Mouse (Mus musculus) heart, embryonic 11.5 days (tissue): ENCODE results near the gene Foxj3. TPM values are rescaled to one million over a fixed set of nuclear protein-coding genes. Genes with fewer than 3 reads are reported as not detected.

Experiments used
- ATAC-seq: fragments of 200-750 bp; cut with Nextera tagmentation; replicated peaks from 2 replicates; pipeline ENCODE4 v1.8.0; 2017; ENCODE audit warnings: moderate library complexity; ENCODE audit not compliant: insufficient number of reproducible peaks, low FRiP score, low TSS enrichment
- H3K27ac ChIP-seq: fragments of 300-500 bp; sonication (generic); 2 replicates; pipeline ENCODE4 v1.5.1; 2014; ENCODE audit warnings: mild to moderate bottlenecking, low read depth, low read length
- H3K27me3 ChIP-seq: fragments of 300-500 bp; sonication (generic); 2 replicates; pipeline ENCODE4 v1.6.1; 2014; ENCODE audit warnings: mild to moderate bottlenecking, low read length, mixed read lengths; ENCODE audit not compliant: control insufficient read depth, insufficient read depth
- H3K36me3 ChIP-seq: fragments of 300-500 bp; sonication (generic); 2 replicates; pipeline ENCODE4 v1.6.1; 2014; ENCODE audit warnings: mild to moderate bottlenecking, low read length, moderate library complexity, mixed read lengths; ENCODE audit not compliant: control insufficient read depth, insufficient read depth
- H3K4me1 ChIP-seq: fragments of 300-500 bp; sonication (generic); 2 replicates; pipeline ENCODE4 v1.6.1; 2014; ENCODE audit warnings: low read length; ENCODE audit not compliant: control insufficient read depth, insufficient read depth
- H3K4me2 ChIP-seq: fragments of 300-500 bp; sonication (generic); 2 replicates; pipeline ENCODE4 v1.6.1; 2014; ENCODE audit warnings: mild to moderate bottlenecking, moderate library complexity
- H3K4me3 ChIP-seq: fragments of 300-500 bp; sonication (generic); 2 replicates; pipeline ENCODE4 v1.5.1; 2014; ENCODE audit warnings: low read depth, low read length
- H3K9ac ChIP-seq: fragments of 300-500 bp; sonication (generic); 2 replicates; pipeline ENCODE4 v1.6.1; 2014; ENCODE audit warnings: mild to moderate bottlenecking, low read depth, low read length, moderate library complexity
- H3K9me3 ChIP-seq: fragments of 300-500 bp; sonication (generic); replicated peaks from 2 replicates; pipeline ENCODE4 v1.6.1; 2016; ENCODE audit warnings: low read length; ENCODE audit not compliant: control insufficient read depth
- WGBS: fragments of 180-500 bp; shearing (Covaris S2); extraction: QIAGEN DNeasy Blood & Tissue Kit; methylation state at CpG from one replicate; pipeline ENCODE4 v1.1.7; 2014; ENCODE audit not compliant: insufficient replicate concordance; 5-methylcytosine and 5-hydroxymethylcytosine counted together
- polyA plus RNA-seq: library from polyadenylated mRNA; unstranded; fragments of >200 nt; fragmentation: Nextera tagmentation; extraction: Ambion mirVana; gene quantifications from 2 replicates; pipeline ENCODE4 v1.2.1, GENCODE M21; 2014

The Foxj3 gene
- polyA plus RNA-seq, 1 experiment from 2014 or later = 19.3 TPM

GRCm38 (mm10) chr4:119668185-119668584, 131.4 kb downstream of the Foxj3 start:
- Histone ChIP-seq H3K4me2 (no peak overlapping the region), H3K4me1 (peaks cover 19% of the 10 kb centered on the region), H3K27ac (no peak overlapping the region), H3K9ac (no peak overlapping the region), H3K27me3 (no peaks in the 10 kb centered on the region), H3K4me3 (no peak overlapping the region), H3K36me3 (no peaks in the 10 kb centered on the region), H3K9me3 (no peaks in the 10 kb centered on the region)
- WGBS = 81% methylated on average over 3 of the region's 3 CpGs
- no peak for ATAC-seq

- no peaks in the 10 kb centered on the region for H3K27me3 ChIP-seq
- no peak overlapping the region for H3K27ac ChIP-seq
- no peak overlapping the region for H3K4me2 ChIP-seq
- no peaks in the 10 kb centered on the region for H3K9me3 ChIP-seq
- no peaks in the 10 kb centered on the region for H3K36me3 ChIP-seq
- ATAC-seq = no peak
- no peak overlapping the region for H3K9ac ChIP-seq
- 70% methylated on average over 4 of the region's 4 CpGs for WGBS
- H3K4me3 ChIP-seq = no peak overlapping the region
- H3K4me1 ChIP-seq = peaks cover 17% of the 10 kb centered on the region
Observed at GRCm38 (mm10) chr4:119668596-119668995, 131.8 kb downstream of the Foxj3 start.

GRCm38 (mm10) chr4:119669356-119670209, 132.8 kb downstream of the Foxj3 start:
- Histone ChIP-seq H3K36me3 (no peaks in the 10 kb centered on the region), H3K27me3 (no peaks in the 10 kb centered on the region), H3K9ac (no peak overlapping the region), H3K4me2 (no peak overlapping the region), H3K27ac (no peak overlapping the region), H3K4me1 (peaks cover 17% of the 10 kb centered on the region), H3K9me3 (no peaks in the 10 kb centered on the region), H3K4me3 (no peak overlapping the region)
- WGBS = 74% methylated on average over 10 of the region's 10 CpGs
- no peak for ATAC-seq

GRCm38 (mm10) chr4:119670210-119670555, 133.4 kb downstream of the Foxj3 start:
- no peak overlapping the region for H3K27ac ChIP-seq
- ATAC-seq = no peak
- no peak overlapping the region for H3K9ac ChIP-seq
- H3K27me3 ChIP-seq = no peaks in the 10 kb centered on the region
- peaks cover 15% of the 10 kb centered on the region for H3K4me1 ChIP-seq
- H3K9me3 ChIP-seq = no peaks in the 10 kb centered on the region
- no peak overlapping the region for H3K4me2 ChIP-seq
- no peak overlapping the region for H3K4me3 ChIP-seq
- 61% methylated on average over 7 of the region's 7 CpGs for WGBS
- H3K36me3 ChIP-seq = no peaks in the 10 kb centered on the region

GRCm38 (mm10) chr4:119670736-119671135, 133.9 kb downstream of the Foxj3 start:
- no peaks in the 10 kb centered on the region for H3K27me3 ChIP-seq
- no peak overlapping the region for H3K4me3 ChIP-seq
- no peaks in the 10 kb centered on the region for H3K36me3 ChIP-seq
- no peak for ATAC-seq
- H3K27ac ChIP-seq = no peak overlapping the region
- H3K4me2 ChIP-seq = no peak overlapping the region
- no peaks in the 10 kb centered on the region for H3K9me3 ChIP-seq
- 72% methylated on average over 6 of the region's 6 CpGs for WGBS
- H3K4me1 ChIP-seq = peaks cover 15% of the 10 kb centered on the region
- H3K9ac ChIP-seq = no peak overlapping the region

- Histone ChIP-seq H3K9me3 (no peaks in the 10 kb centered on the region), H3K9ac (no peak overlapping the region), H3K27me3 (no peaks in the 10 kb centered on the region), H3K4me2 (no peak overlapping the region), H3K4me1 (peaks cover 15% of the 10 kb centered on the region), H3K27ac (no peak overlapping the region), H3K4me3 (no peak overlapping the region), H3K36me3 (no peaks in the 10 kb centered on the region)
- 68% methylated on average over 9 of the region's 9 CpGs for WGBS
- no peak for ATAC-seq
Observed at GRCm38 (mm10) chr4:119671164-119671563, 134.4 kb downstream of the Foxj3 start.

GRCm38 (mm10) chr4:119672685-119673084, 135.9 kb downstream of the Foxj3 start:
- Histone ChIP-seq H3K4me2 (no peak overlapping the region), H3K4me3 (no peak overlapping the region), H3K9ac (no peak overlapping the region), H3K36me3 (no peaks in the 10 kb centered on the region), H3K27me3 (no peaks in the 10 kb centered on the region), H3K27ac (no peak overlapping the region), H3K4me1 (peaks cover 15% of the 10 kb centered on the region), H3K9me3 (no peaks in the 10 kb centered on the region)
- ATAC-seq = no peak
- 13% methylated on average over 5 of the region's 5 CpGs for WGBS
